Mouse (Mus musculus) embryonic facial prominence, embryonic 15.5 days (tissue): ENCODE measurements at regions not wholly inside any gene's neighbourhood (a gene's known extent, or its start where the extent isn't known, plus 50 kb on each side); places are given as distances from the start of the nearest gene placed in this dataset.

ENCODE experiments used
- ATAC-seq: fragments of 200-750 bp; cut with Nextera tagmentation; 2 replicates; pipeline ENCODE4 v1.8.0; 2017; ENCODE audit warnings: low read depth, moderate TSS enrichment; ENCODE audit not compliant: insufficient number of reproducible peaks, low FRiP score, low TSS enrichment
- H3K27ac ChIP-seq: fragments of 300-500 bp; sonication (generic); replicated peaks from 2 replicates; pipeline ENCODE4 v1.5.1; 2015; ENCODE audit warnings: mild to moderate bottlenecking, inconsistent platforms
- H3K27me3 ChIP-seq: fragments of 300-500 bp; sonication (generic); 2 replicates; pipeline ENCODE4 v1.6.1; 2015; ENCODE audit warnings: inconsistent platforms
- H3K36me3 ChIP-seq: fragments of 300-500 bp; sonication (generic); 2 replicates; pipeline ENCODE4 v1.6.1; 2015; ENCODE audit warnings: mild to moderate bottlenecking, inconsistent platforms
- H3K4me1 ChIP-seq: fragments of 300-500 bp; sonication (generic); 2 replicates; pipeline ENCODE4 v1.6.1; 2015; ENCODE audit warnings: inconsistent platforms
- H3K4me2 ChIP-seq: fragments of 300-500 bp; sonication (generic); replicated peaks from 2 replicates; pipeline ENCODE4 v1.6.1; 2015; ENCODE audit warnings: mild to moderate bottlenecking, inconsistent platforms
- H3K4me3 ChIP-seq: fragments of 300-500 bp; sonication (generic); replicated peaks from 2 replicates; pipeline ENCODE4 v1.5.1; 2015; ENCODE audit warnings: mild to moderate bottlenecking, inconsistent platforms
- H3K9ac ChIP-seq: fragments of 300-500 bp; sonication (generic); 2 replicates; pipeline ENCODE4 v1.6.1; 2015; ENCODE audit warnings: inconsistent platforms
- H3K9me3 ChIP-seq: fragments of 300-500 bp; sonication (generic); replicated peaks from 2 replicates; pipeline ENCODE4 v1.6.1; 2016; ENCODE audit warnings: inconsistent platforms
- WGBS: fragments of 180-500 bp; shearing (Covaris S2); methylation state at CpG from one replicate; pipeline ENCODE4 v1.1.7; 2015; 5-methylcytosine and 5-hydroxymethylcytosine counted together

DNA sequence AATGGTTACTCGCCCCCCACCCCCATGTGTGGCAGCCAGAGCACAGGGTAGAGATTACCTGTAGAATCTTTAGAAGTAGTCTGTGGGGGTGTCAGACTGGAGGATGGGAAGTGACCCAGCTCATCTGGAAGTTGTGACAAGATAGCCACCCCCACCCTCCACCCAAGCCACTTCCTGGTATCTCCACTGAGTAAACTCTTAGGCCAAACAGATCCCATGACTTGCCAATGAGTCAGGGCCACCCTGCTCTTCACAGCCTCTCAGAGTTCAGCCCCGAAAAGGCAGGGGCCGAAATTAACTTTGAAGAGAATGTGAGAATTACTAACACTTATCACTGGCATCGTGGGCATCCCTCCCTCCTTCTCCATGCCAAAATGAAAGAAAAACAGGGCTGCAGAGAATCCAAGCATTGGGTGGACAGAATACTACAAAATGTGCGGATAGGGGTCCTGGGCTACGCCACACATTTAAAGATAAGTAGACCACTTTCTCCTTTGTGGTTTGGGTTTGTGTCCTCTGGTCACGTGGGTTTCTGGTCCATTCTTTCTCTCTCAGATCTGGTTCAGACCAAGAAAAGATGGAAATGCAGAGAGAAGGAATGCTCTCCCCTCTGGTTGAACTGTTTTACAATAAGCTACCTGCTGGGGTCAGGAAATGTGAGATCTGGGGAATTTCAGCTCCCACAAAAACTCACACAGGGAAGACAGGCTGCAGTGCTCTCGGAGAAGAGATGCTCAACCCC, 250.6 kb downstream of the Sox9 start:
- Histone ChIP-seq H3K36me3 (no peaks in the 10 kb centered on the region), H3K4me2 (no peak overlapping the region), H3K4me1 (no peaks in the 10 kb centered on the region), H3K27ac (no peak overlapping the region), H3K9ac (no peak overlapping the region), H3K9me3 (no peaks in the 10 kb centered on the region), H3K4me3 (no peak overlapping the region), H3K27me3 (no peaks in the 10 kb centered on the region)
- 76% methylated on average over 8 of the region's 8 CpGs for WGBS
- ATAC-seq: no peak

DNA sequence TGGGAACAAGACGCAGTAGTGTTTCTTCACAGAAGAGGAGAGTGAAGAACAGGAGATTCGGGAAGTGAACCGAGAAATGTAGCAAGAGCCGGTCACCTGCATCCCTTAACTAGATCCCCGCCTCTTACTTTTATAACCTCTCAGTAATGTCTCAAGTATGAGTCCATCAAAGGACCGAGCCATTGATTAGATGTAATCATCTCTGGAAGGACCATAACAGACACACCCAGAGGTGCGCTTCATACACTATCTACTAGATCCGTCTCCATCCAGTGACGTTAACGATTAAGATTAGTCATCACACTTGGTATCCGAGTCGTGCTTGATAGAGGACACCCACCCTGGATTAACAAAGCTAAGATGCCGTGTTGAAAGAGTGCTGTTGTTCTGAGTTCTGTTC, 252.9 kb downstream of the Sox9 start:
- Histone ChIP-seq H3K4me1 (no peaks in the 10 kb centered on the region), H3K4me2 (no peak overlapping the region), H3K36me3 (no peaks in the 10 kb centered on the region), H3K4me3 (no peak overlapping the region), H3K9ac (no peak overlapping the region), H3K27ac (no peak overlapping the region), H3K27me3 (no peaks in the 10 kb centered on the region), H3K9me3 (no peaks in the 10 kb centered on the region)
- no peak for ATAC-seq
- WGBS: 91% methylated on average over 13 of the region's 13 CpGs

DNA sequence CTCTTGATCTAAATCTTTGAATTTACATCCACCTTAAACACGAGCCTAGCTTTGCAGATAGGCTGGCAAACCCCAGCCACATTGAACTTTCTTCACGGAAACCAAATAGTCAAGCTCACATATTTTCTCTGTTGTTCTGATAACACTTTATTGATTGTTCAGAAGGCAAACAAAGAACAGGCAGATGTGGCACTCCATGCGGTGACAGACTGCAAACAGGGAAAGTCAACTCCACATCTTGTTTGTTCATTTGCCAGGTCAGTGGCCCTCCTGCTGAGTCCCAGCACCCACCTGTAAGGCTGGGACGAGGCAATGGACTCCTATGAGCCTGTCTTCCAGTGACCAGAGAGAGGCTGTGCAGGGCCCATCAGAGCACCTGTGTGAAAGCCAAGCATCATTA, 255.7 kb downstream of the Sox9 start:
- Histone ChIP-seq H3K4me2 (no peak overlapping the region), H3K4me1 (no peaks in the 10 kb centered on the region; the same call in 1 of the 2 replicates), H3K27ac (no peak overlapping the region), H3K36me3 (no peaks in the 10 kb centered on the region), H3K27me3 (no peaks in the 10 kb centered on the region), H3K4me3 (no peak overlapping the region), H3K9me3 (no peaks in the 10 kb centered on the region), H3K9ac (no peak overlapping the region)
- 85% methylated on average over 4 of the region's 4 CpGs for WGBS
- no peak for ATAC-seq

DNA sequence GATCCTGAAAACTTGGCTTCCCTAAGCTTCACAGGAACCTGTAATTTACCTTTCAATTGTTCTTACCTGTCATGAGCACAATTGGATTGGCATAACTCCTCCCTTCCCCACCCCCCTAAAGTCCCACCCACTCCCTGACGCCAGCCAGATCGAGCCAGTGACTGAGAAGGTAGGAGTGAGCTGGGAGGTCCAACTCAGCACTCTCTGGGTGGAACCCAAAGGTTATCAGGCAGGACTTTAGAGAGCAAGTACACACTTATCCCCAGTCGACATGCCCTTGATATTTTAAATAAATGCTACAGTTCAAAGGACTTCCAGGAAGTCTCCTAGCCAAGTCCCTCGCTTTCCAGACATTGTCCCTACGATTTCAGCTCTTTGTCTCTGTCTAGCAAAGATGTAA, 260.7 kb downstream of the Sox9 start:
- ATAC-seq: no peak
- 45% methylated on average over 5 of the region's 5 CpGs for WGBS

DNA sequence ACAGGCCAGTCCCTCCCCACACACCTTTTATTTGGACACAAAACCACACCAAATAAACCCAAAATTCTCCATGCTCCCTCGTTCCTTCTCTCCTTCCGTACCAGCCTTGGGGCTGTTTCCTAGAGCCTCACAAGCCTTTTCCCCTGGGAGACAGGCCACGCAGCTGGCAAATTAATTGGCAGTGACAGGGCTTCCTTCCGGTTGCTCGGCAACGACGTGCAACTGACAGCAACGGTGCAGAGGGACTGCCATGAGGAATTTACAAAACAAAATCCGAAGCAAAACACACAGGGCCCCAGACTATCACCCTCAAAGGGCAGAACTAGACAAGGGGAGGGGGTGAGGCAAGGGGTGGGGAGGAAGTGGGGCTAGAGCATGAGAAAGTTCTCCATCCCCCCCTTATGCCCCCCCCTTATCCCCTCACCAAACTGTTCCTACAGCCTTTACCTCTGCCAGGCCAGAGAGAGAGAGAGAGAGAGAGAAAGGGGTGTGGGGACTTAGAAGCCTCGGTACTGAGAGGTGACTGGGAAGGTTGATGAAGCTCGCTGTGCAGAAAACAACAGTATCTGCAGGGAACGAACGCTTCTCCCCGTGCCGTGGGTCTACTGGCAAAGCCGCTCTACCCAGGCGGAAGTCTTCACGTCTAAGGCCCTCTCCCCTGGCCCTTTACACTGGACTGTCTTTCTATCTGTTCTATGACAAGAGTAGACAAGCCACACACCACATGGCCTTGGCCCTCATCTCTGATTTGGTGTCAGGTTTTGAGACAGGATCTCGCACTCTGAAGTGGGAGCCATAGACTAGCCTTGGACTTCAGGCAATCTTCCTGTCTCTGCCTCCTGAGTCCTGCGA, 264.4 kb downstream of the Sox9 start:
- Histone ChIP-seq H3K9ac (no peak overlapping the region), H3K27me3 (no peaks in the 10 kb centered on the region), H3K27ac (no peak overlapping the region), H3K36me3 (no peaks in the 10 kb centered on the region), H3K4me3 (no peak overlapping the region), H3K9me3 (no peaks in the 10 kb centered on the region), H3K4me2 (0 out of 2 replicates have a peak overlapping the region, but pooled peaks have one; percentile 4), H3K4me1 (peaks cover 10% of the 10 kb centered on the region)
- ATAC-seq: 0 out of 2 replicates have a peak, but pooled peaks have one; percentile 3
- 35% methylated on average over 20 of the region's 20 CpGs for WGBS

More for the DNA sequence above, 260.7 kb downstream of the Sox9 start:
- Histone ChIP-seq H3K27me3 (no peaks in the 10 kb centered on the region), H3K4me1 (peaks cover 10% of the 10 kb centered on the region), H3K36me3 (no peaks in the 10 kb centered on the region), H3K27ac (no peak overlapping the region), H3K9ac (no peak overlapping the region), H3K4me3 (no peak overlapping the region), H3K9me3 (no peaks in the 10 kb centered on the region), H3K4me2 (no peak overlapping the region)

DNA sequence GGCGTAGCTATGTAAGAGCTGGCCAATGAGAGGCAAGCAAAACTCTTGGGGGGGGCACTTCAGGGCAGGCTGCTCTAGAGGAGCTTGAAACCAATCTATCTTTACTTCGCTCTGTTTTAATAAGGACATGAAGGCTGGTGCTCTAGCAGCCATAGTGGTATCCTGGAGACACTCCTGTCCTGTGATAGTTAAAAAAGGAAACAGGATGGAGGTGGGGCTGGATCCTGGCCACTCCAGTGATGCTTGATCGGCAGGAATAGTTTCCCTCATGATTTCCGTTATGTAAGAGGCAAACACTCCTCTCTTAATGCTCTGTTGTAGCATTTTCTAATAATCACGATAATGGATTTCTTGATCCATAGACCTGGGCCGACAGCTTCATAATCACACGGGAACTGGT, 266.1 kb downstream of the Sox9 start:
- Histone ChIP-seq H3K9me3 (no peaks in the 10 kb centered on the region), H3K4me1 (peaks cover 10% of the 10 kb centered on the region), H3K27me3 (no peaks in the 10 kb centered on the region), H3K4me3 (no peak overlapping the region), H3K4me2 (no peak overlapping the region), H3K36me3 (no peaks in the 10 kb centered on the region), H3K9ac (no peak overlapping the region), H3K27ac (no peak overlapping the region)
- no peak for ATAC-seq
- 84% methylated on average over 7 of the region's 7 CpGs for WGBS

DNA sequence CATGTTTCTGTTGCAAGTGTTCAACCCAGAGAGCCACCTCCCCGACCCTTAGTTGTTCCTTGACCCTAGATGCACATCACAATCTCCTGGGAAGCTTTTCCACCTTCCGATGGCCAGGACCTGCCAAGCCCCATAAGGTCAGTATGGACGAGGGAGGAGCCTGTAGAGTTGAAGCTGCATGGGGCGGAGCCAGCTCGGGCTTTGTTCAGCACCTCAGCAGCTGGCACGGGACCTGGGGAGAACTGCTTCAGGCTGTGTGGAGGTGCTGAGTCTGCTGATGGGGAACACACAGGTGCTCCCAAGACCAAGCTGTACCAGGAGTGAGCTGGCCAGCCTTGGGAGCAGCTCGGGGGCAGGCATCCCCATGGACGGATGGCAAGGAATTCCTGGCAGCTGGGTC, 267.6 kb downstream of the Sox9 start:
- Histone ChIP-seq H3K4me2 (no peak overlapping the region), H3K27me3 (no peaks in the 10 kb centered on the region), H3K9me3 (no peaks in the 10 kb centered on the region), H3K36me3 (no peaks in the 10 kb centered on the region), H3K4me3 (no peak overlapping the region), H3K4me1 (peaks cover 10% of the 10 kb centered on the region), H3K9ac (no peak overlapping the region), H3K27ac (no peak overlapping the region)
- ATAC-seq: no peak; the same call in 1 of the 2 replicates
- 61% methylated on average over 8 of the region's 8 CpGs for WGBS

DNA sequence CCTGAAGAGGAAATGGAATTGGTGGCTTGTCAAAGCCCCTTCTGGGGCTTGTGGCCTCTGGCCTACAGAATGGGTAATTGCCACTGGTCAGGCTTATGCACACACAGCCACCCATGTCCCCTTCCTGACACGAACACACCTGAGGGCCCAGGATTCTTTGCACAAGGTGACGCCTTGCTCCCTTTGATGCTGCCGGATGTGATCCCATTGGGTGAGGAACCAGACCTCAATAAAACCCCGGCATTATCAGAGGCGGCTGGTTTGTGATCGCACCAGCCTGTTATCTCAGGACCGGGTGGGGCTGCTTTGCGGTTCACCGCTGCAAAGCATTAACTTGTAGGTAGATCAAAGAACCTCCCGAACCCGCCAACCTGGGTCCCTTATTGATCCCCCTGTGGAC, 270.5 kb downstream of the Sox9 start:
- no peak for ATAC-seq
- H3K4me2 ChIP-seq: no peak overlapping the region
- no peak overlapping the region for H3K27ac ChIP-seq
- no peak overlapping the region for H3K4me3 ChIP-seq
- H3K9me3 ChIP-seq: no peaks in the 10 kb centered on the region
- H3K4me1 ChIP-seq: peaks cover 13% of the 10 kb centered on the region
- no peaks in the 10 kb centered on the region for H3K27me3 ChIP-seq
- WGBS: 93% methylated on average over 11 of the region's 11 CpGs
- H3K36me3 ChIP-seq: no peaks in the 10 kb centered on the region
- H3K9ac ChIP-seq: no peak overlapping the region

DNA sequence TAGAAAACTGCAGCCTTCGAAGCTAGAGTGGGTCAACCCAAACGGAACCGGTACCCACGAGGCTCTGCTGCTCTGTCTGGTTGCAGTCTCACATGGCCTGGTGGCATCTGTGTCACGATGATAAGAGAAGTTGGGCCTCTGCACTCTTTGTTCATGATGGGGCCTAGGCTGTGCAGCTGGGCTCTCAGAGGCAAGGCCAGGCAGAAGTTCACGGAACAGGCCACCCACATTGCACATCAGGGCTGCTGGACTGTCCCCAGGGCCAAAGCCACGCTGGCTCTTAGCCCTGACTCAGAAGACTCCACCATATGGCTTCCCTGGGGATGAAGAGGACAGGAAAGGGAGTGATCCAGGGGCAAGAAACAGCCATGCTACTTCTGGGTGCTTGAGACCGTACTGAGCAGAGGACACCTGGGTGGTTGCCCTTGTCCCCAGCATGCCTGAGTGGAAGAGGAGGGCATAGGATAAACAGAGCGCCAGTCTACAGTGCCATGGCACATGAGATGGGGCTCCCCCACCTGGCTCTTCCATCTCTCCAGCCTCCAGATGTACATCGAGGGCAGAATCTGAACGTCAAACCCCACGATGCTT, 274.1 kb downstream of the Sox9 start:
- Histone ChIP-seq H3K27me3 (no peaks in the 10 kb centered on the region), H3K4me1 (peaks cover 23% of the 10 kb centered on the region), H3K36me3 (no peaks in the 10 kb centered on the region), H3K9me3 (no peaks in the 10 kb centered on the region), H3K4me2 (no peak overlapping the region), H3K9ac (no peak overlapping the region), H3K4me3 (no peak overlapping the region), H3K27ac (peak overlapping the region; percentile 65)
- WGBS: 57% methylated on average over 12 of the region's 12 CpGs
- no peak for ATAC-seq

DNA sequence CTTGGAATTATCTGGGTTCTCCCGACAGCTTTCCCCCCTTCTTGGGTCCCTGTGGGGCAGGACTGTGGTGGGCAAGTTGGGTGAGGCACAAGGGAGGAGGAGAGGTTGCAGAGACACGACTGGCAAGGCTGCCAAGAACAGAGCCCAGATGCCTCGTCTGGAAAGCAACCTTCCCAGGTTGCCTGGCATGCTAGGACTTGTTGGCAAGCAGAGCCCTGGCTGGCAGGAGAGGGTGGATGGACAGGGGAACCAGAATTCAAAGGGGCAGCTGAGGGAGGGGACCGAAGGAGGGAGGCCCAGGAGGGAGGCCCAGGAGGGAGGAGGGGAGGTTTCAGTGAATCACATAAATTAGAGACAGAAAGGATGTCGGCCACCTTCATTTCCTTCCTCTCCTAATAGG, 274.8 kb downstream of the Sox9 start:
- Histone ChIP-seq H3K4me2 (no peak overlapping the region; the same call in 1 of the 2 replicates), H3K9ac (no peak overlapping the region), H3K9me3 (no peaks in the 10 kb centered on the region), H3K4me3 (no peak overlapping the region), H3K4me1 (peaks cover 23% of the 10 kb centered on the region), H3K27me3 (no peaks in the 10 kb centered on the region), H3K36me3 (no peaks in the 10 kb centered on the region), H3K27ac (peak overlapping the region; percentile 65)
- peak; percentile 16; the same call in 1 of the 2 replicates for ATAC-seq
- 10% methylated on average over 5 of the region's 5 CpGs for whole genome bisulfite sequencing

DNA sequence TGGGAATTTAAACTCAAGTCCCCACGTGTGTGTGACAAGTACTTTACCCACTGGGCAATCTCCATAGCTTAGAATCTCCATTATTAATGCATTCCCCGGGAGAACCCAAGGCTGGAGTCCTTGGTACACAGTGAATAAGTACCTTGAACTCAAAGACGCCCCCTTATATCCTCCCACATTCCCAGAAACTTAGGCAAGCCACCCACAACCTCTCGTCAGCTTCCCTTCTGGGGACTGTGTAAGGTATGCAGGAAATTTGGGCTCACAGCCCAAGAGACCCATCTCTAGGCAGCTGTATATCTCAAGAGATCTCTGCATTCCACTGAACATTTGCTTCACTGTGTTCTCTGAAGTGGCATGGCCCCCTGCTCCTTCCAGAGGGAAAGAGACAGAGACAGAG, 288.3 kb downstream of the Sox9 start:
- Histone ChIP-seq H3K27ac (no peak overlapping the region), H3K4me1 (no peaks in the 10 kb centered on the region), H3K27me3 (no peaks in the 10 kb centered on the region), H3K9me3 (no peaks in the 10 kb centered on the region), H3K4me3 (no peak overlapping the region), H3K9ac (no peak overlapping the region), H3K36me3 (no peaks in the 10 kb centered on the region), H3K4me2 (no peak overlapping the region)
- WGBS: 81% methylated on average over 4 of the region's 4 CpGs
- ATAC-seq: no peak
